Mouse (Mus musculus): ENCODE data around the gene Srgap3. TPM values are rescaled to one million over a fixed set of nuclear protein-coding genes. Genes with fewer than 3 reads are reported as not detected.

Srgap3 gene
- total RNA-seq, 2 experiments from 2014 or later, result 0.51 to 2.0 TPM

DNA sequence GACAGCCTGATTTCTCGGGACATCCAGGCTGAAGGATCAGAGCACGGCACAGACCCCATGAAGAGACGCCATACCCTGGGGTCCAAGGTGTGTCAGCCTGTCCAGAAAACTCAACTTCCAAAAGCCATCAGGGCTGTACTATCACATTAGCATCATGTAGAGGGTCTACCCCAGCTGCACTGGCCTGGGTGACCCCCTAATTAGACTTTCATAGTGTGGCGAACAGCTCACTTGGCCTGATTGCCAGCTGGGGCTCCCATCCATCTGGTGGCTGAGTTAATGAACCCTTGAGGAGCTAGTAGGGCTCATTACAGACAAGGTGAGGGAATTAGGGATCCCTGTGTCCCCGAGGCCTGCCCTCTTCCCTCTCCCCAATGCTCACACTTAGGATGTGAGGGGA, 118.6 kb downstream of the Srgap3 start:
- DNase-seq, result no peak
- H3K4me3 ChIP-seq, result no peak overlapping the region
- TF ChIP-seq CTCF (IDR thresholded peaks at IDR 0.05), result no peak
- no peak overlapping the region for H3K27ac ChIP-seq
- intact Hi-C loops (cut with DNase I), result no loop called here

- no peak for TF ChIP-seq CTCF (IDR thresholded peaks at IDR 0.05)
- intact Hi-C loops (cut with DNase I), result no loop called here
- Histone ChIP-seq H3K4me3 (no peak overlapping the region), H3K27ac (no peak overlapping the region)
- DNase-seq, result no peak
These were observed 121.4 kb downstream of the Srgap3 start for GRCm38 (mm10) chr6:112825657-112826056.

GRCm38 (mm10) chr6:112823096-112823495, 124.0 kb downstream of the Srgap3 start:
- no peak for TF ChIP-seq CTCF (IDR thresholded peaks at IDR 0.05)
- intact Hi-C loops (cut with DNase I), result no loop called here
- DNase-seq, result no peak
- Histone ChIP-seq H3K4me3 (no peak overlapping the region), H3K27ac (no peak overlapping the region)

GRCm38 (mm10) chr6:112820298-112820992, 126.6 kb downstream of the Srgap3 start:
- no peak overlapping the region for H3K27ac ChIP-seq
- no peak overlapping the region for H3K4me3 ChIP-seq
- no peak for DNase-seq
- intact Hi-C loops (cut with DNase I), result no loop called here
- TF ChIP-seq CTCF (IDR thresholded peaks at IDR 0.05), result no peak

DNA sequence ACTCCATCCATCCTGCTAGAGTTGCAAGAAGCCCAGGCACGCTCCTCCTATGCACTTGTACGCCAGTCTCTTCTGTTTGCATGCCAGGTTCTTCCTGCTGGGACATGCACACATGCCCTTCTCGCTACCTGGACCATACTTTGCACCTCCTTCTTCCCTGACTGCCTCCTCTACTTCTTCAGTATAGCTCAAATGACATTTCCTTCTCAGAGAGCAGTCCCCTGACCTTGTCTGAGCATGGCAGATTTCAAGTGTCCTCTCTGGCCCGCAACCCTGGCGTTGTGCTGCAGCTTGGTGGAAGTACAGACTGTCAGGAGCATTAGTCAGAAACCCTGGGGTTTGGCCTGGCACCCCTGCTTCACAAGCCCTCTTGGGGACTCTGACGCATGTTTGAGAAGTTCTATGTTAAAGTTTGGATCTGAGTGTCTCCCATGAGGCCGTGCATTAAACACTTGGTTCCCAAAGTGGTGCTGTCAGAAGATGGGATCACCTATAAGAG, 128.6 kb downstream of the Srgap3 start:
- TF ChIP-seq CTCF (IDR thresholded peaks at IDR 0.05), result no peak
- Histone ChIP-seq H3K27ac (no peak overlapping the region), H3K4me3 (no peak overlapping the region)
- DNase-seq, result no peak
- intact Hi-C loops (cut with DNase I), result no loop called here

GRCm38 (mm10) chr6:112815604-112816003, 131.5 kb downstream of the Srgap3 start:
- TF ChIP-seq CTCF (IDR thresholded peaks at IDR 0.05), result no peak
- DNase-seq, result no peak
- Histone ChIP-seq H3K4me3 (no peak overlapping the region), H3K27ac (no peak overlapping the region)
- intact Hi-C loops (cut with DNase I), result no loop called here

DNA sequence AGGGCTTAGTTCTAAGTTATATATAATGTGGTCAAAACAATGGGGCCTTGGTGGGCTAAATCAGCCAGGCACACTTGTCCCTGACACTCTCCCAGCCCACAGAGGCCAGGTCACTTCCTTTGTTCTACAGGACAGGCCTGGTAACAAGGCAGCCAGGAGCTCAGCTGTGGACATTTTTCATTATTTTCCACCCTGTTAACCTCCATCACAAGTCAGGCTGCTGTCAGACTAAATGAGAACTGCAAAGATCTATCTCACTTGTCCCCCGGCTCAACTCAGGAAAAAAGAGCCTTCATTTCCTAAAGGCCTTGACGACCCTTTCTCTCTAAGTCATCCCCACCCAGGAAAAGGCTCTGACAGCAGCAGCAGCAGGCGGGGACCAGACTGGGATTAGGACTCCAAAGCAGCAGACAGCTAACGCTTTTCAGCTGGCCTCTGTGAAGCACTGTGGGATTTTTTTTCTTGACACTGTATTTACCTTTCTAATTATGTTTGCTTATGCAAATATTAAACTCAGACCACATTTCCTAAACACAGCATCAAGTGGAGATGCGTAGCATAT, 132.5 kb downstream of the Srgap3 start:
- intact Hi-C loops (cut with DNase I), result no loop called here
- DNase-seq, result no peak
- Histone ChIP-seq H3K4me3 (no peak overlapping the region), H3K27ac (no peak overlapping the region)
- no peak for TF ChIP-seq CTCF (IDR thresholded peaks at IDR 0.05)

DNA sequence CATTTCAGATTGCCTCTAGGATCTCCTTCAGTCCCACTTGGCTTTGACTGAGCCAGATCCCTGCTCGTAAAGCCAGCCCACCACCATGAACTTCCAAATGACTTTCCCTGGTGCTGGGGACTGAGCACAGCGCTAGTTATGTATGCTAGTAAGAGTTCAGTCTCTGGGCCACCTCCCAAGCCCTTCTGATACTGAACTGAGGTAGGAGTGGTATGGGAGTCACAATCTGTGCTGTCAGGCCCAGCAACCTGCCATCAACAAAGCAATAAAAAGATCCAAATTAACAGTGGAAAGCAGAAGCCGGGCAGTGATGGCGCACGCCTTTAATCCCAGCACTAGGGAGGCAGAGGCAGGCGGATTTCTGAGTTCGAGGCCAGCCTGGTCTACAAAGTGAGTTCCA, 134.2 kb downstream of the Srgap3 start:
- no peak overlapping the region for H3K4me3 ChIP-seq
- no peak for DNase-seq
- TF ChIP-seq CTCF (IDR thresholded peaks at IDR 0.05), result no peak
- H3K27ac ChIP-seq, result no peak overlapping the region
- intact Hi-C loops (cut with DNase I), result no loop called here

- intact Hi-C loops (cut with DNase I), result no loop called here
- DNase-seq, result no peak
- Histone ChIP-seq H3K4me3 (no peak overlapping the region), H3K27ac (no peak overlapping the region)
- TF ChIP-seq CTCF (IDR thresholded peaks at IDR 0.05), result no peak
These were observed 136.6 kb downstream of the Srgap3 start for GRCm38 (mm10) chr6:112810521-112810830.

DNA sequence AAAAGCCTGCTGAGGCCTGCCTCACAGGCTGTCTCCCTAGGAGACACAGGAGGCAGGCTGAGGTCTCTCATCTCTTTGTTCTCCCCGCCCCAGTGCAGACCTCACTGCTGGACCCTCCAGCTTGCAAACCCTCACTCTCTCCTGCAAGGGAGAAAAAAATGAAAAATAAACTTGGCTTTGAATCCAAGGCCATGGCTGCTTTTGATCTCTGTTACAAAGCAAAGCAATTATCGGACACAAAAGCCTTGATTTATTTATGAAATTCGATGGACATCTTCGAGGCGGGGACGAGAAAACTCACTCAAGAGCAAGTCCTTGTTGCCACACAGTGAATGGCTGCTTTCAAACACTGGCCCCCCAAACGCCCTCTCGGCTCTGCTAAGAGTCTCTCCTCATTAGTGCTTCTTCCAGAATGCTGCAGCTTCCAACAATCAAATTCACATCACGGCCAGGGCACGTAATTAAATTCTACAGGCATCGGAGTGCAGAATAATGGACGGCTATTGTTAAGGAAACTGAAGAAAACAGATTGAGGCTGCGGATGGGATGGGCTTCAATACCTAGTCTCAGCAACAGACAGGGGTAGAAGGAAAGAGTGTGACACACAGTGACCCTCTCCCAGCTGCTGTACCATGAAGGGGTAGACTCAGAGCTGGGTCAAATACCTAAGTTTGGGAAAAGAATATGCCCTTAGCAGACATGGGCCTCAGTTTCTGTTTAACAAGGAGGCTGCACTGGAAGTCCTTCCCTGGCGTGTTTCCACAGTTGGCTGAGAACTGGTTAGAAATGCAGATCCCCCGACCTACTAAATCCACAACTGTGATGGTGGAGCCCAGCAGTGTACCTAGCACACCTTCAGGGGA, 137.2 kb downstream of the Srgap3 start:
- Histone ChIP-seq H3K4me3 (no peak overlapping the region), H3K27ac (no peak overlapping the region)
- intact Hi-C loops (cut with DNase I), result no loop called here
- DNase-seq, result no peak
- TF ChIP-seq CTCF (IDR thresholded peaks at IDR 0.05), result no peak

DNA sequence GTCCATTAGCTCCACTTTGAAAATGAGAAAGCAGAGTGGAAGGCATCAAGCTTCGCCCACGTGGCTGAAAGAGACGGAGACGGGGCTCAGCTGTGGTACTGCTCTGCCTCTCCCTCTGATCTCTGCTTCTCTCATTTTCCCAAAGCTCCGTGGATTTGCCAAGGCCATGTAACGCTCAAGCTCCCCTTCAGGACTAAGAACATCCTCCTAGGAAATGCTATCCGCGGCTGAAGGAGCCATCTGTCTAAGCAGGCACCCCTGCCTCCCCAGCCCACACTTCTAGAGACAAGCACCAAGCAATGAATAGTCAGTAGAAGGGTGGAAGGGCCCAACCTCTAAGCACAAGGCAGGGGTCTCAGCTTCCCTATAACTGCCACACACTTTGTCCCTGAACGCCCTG, 138.3 kb downstream of the Srgap3 start:
- DNase-seq, result no peak
- Histone ChIP-seq H3K27ac (no peak overlapping the region), H3K4me3 (no peak overlapping the region)
- intact Hi-C loops (cut with DNase I), result no loop called here
- TF ChIP-seq CTCF (IDR thresholded peaks at IDR 0.05), result no peak

DNA sequence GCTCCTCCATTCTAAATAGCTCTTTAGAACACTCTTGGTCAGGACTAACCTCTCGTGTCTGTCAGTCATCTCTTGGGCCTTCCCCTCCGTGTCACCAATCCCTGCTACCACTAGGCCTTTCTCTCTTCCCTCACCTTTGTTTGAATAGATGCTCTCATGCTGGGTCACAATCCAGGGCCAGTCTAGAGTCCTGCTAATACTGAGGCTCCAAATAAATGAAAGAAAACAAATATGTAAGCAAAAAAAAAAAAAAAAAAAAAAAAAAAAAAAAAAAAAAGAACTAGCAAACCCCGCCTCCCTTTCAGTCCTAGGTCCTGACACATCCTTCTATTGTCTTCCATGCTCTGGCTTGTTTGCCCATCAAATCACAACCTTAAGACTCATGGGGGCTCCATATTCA, 145.1 kb downstream of the Srgap3 start:
- H3K27ac ChIP-seq, result no peak overlapping the region
- no peak overlapping the region for H3K4me3 ChIP-seq
- intact Hi-C loops (cut with DNase I), result no loop called here
- no peak for DNase-seq
- TF ChIP-seq CTCF (IDR thresholded peaks at IDR 0.05), result no peak

- H3K27ac ChIP-seq, result no peak overlapping the region
- intact Hi-C loops (cut with DNase I), result no loop called here
- TF ChIP-seq CTCF (IDR thresholded peaks at IDR 0.05), result no peak
- no peak for DNase-seq
- no peak overlapping the region for H3K4me3 ChIP-seq
These were observed 148.7 kb downstream of the Srgap3 start for GRCm38 (mm10) chr6:112798378-112798777.
